Mouse (Mus musculus) brain, embryonic 14.5 days (tissue): Measurements from ENCODE around the gene 1700029H14Rik.

Experiments
- CTCF ChIP-seq: fragments of 200-500 bp; IDR thresholded peaks from 2 replicates; pipeline ENCODE4 v1.5.1; 2012; ENCODE audit warnings: inconsistent platforms, mild to moderate bottlenecking, moderate library complexity, borderline replicate concordance; ENCODE audit not compliant: insufficient read depth, insufficient read length; ENCODE audit errors: extremely low read depth
- POLR2A ChIP-seq: fragments of 200-500 bp; IDR thresholded peaks from 2 replicates; pipeline ENCODE4 v1.6.1; 2012; ENCODE audit warnings: mild to moderate bottlenecking, inconsistent platforms, borderline replicate concordance; ENCODE audit not compliant: poor library complexity, insufficient read depth, insufficient read length, severe bottlenecking; ENCODE audit errors: extremely low read depth

GRCm38 (mm10) chr8:13529011-13529840, 33.0 kb downstream of the 1700029H14Rik start:
- no peak for TF ChIP-seq CTCF
- TF ChIP-seq POLR2A: no peak
